Mouse (Mus musculus): ENCODE data around the gene Caln1. TPM values are rescaled to one million over a fixed set of nuclear protein-coding genes. Genes with fewer than 3 reads are reported as not detected.
A peak's percentile ranks its signal among the peaks of the same experiment; 100 is the strongest.

The Caln1 gene
- total RNA-seq, 2 experiments from 2014 or later = 116 to 124 TPM

DNA sequence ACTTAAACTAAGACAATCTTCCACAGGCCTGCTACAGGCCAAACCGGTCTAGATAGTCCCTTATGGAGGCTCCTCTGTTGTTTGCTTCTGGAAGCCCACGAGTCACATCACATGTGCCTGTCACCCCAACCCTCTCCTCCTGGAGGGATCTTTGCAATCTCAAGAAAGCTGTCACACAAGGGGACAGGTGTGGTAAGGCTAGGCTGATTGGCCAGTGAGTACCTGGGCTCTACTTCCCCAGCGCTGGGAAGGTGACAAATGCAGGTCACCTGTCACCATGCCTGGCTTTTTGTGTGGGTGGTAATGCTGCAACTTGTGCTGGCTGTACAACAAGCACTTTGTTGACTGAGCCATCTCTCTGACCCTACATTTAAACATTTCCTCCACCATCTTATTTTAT is 338.5 kb downstream of the Caln1 start:
- no peak for TF ChIP-seq CTCF (IDR thresholded peaks at IDR 0.05)
- Histone ChIP-seq H3K27ac (no peak overlapping the region), H3K4me3 (no peak overlapping the region)
- intact Hi-C loops (cut with DNase I) = no loop called here
- DNase-seq (ENCODE audit: extremely low spot score in 1 of 2, low spot score in 2 of 2) = no peak

- H3K27ac ChIP-seq = no peak overlapping the region
- DNase-seq (ENCODE audit: extremely low spot score in 1 of 2, low spot score in 2 of 2) = no peak
- TF ChIP-seq CTCF (IDR thresholded peaks at IDR 0.05) = no peak
- no peak overlapping the region for H3K4me3 ChIP-seq
- intact Hi-C loops (cut with DNase I) = no loop called here
Observed at GRCm38 (mm10) chr5:130708616-130709015, 339.4 kb downstream of the Caln1 start.

- intact Hi-C loops (cut with DNase I) = no loop called here
- Histone ChIP-seq H3K27ac (no peak overlapping the region), H3K4me3 (no peak overlapping the region)
- no peak for DNase-seq (ENCODE audit: extremely low spot score in 1 of 2, low spot score in 2 of 2)
- TF ChIP-seq CTCF (IDR thresholded peaks at IDR 0.05) = no peak
Observed at GRCm38 (mm10) chr5:130711643-130712042, 342.4 kb downstream of the Caln1 start.

- no peak for DNase-seq (ENCODE audit: extremely low spot score in 1 of 2, low spot score in 2 of 2)
- no peak overlapping the region for H3K27ac ChIP-seq
- TF ChIP-seq CTCF (IDR thresholded peaks at IDR 0.05) = no peak
- no peak overlapping the region for H3K4me3 ChIP-seq
- intact Hi-C loops (cut with DNase I) = no loop called here
Observed at GRCm38 (mm10) chr5:130712281-130712680, 343.0 kb downstream of the Caln1 start.

- intact Hi-C loops (cut with DNase I) = no loop called here
- no peak for DNase-seq (ENCODE audit: extremely low spot score in 1 of 2, low spot score in 2 of 2)
- H3K27ac ChIP-seq = no peak overlapping the region
- no peak overlapping the region for H3K4me3 ChIP-seq
- no peak for TF ChIP-seq CTCF (IDR thresholded peaks at IDR 0.05)
Observed at GRCm38 (mm10) chr5:130715181-130715580, 345.9 kb downstream of the Caln1 start.

DNA sequence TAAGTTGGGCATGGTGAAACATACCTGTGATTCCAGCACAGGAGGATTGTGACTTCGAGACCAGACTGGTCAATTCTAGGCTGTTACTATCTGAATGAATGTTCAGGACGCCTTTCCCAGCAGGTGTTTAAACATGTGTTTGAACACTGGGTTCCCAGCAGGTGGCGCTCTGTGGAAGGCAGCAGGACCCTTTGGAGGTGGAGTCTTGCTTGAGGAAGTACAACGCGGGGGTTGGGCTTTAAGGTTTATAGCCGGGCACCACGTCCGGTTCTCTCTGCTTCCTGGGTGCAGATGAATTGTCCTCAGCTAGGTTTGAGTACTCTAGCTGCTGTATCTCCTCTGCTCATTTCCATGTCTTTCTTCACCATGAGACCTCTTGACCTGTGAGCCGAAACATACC is 349.1 kb downstream of the Caln1 start:
- no peak for DNase-seq (ENCODE audit: extremely low spot score in 1 of 2, low spot score in 2 of 2)
- intact Hi-C loops (cut with DNase I) = no loop called here
- TF ChIP-seq CTCF (IDR thresholded peaks at IDR 0.05) = peak; percentile 21
- H3K4me3 ChIP-seq = no peak overlapping the region
- H3K27ac ChIP-seq = no peak overlapping the region

DNA sequence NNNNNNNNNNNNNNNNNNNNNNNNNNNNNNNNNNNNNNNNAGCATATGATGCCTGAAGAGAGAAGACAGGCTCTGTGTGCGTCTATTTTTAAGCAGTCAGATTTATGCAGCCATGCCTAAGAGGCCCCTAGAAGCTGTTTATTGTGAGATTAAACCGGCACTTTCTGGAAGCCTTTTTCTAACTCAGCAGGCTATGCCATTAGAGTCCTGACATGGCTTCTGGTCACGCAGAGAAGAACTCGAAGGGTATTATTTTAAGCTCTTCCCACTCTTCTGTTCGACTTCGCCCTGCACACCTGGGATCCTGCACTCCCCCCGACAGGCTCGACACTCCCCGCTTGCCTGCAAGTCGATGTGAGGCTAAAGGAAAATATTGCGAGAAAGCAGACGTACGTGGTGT is 372.9 kb downstream of the Caln1 start:
- TF ChIP-seq CTCF (IDR thresholded peaks at IDR 0.05) = no peak
- Histone ChIP-seq H3K4me3 (no peak overlapping the region), H3K27ac (no peak overlapping the region)
- intact Hi-C loops (cut with DNase I) = no loop called here
- no peak for DNase-seq (ENCODE audit: extremely low spot score in 1 of 2, low spot score in 2 of 2)

- no peak overlapping the region for H3K4me3 ChIP-seq
- intact Hi-C loops (cut with DNase I) = loop anchor here (5.0 kb wide), 1 partner anchor 95 kb away; no protein-coding TSS in a partner anchor
- no peak for DNase-seq (ENCODE audit: extremely low spot score in 1 of 2, low spot score in 2 of 2)
- no peak overlapping the region for H3K27ac ChIP-seq
- peak; percentile 46 for TF ChIP-seq CTCF (IDR thresholded peaks at IDR 0.05)
Observed at GRCm38 (mm10) chr5:130757517-130757916, 388.3 kb downstream of the Caln1 start.

DNA sequence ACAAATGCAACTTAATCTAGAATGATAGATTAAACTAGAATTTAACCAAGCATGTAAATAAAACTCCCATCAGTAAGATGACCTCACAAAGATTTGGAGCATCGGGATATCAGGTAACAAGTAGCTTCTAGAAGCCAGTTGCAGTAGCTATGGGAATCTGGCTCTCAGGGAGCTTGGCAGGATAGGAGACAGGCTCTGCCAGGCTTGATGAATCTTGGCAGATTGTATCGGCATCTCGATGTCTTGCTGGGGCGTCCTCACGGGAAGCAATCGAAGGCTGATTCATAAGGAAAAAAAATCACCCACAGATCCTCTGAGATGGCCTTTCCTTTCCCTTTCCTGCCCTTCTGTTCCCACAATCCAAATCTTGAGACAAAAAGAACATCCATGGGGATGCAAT is 396.5 kb downstream of the Caln1 start:
- TF ChIP-seq CTCF (IDR thresholded peaks at IDR 0.05) = no peak
- DNase-seq (ENCODE audit: extremely low spot score in 1 of 2, low spot score in 2 of 2) = no peak
- H3K4me3 ChIP-seq = no peak overlapping the region
- no peak overlapping the region for H3K27ac ChIP-seq
- intact Hi-C loops (cut with DNase I) = no loop called here

- DNase-seq (ENCODE audit: extremely low spot score in 1 of 2, low spot score in 2 of 2) = no peak
- TF ChIP-seq CTCF (IDR thresholded peaks at IDR 0.05) = no peak
- Histone ChIP-seq H3K4me3 (no peak overlapping the region), H3K27ac (no peak overlapping the region)
- intact Hi-C loops (cut with DNase I) = no loop called here
Observed at GRCm38 (mm10) chr5:130771061-130771741, 401.9 kb downstream of the Caln1 start.

DNA sequence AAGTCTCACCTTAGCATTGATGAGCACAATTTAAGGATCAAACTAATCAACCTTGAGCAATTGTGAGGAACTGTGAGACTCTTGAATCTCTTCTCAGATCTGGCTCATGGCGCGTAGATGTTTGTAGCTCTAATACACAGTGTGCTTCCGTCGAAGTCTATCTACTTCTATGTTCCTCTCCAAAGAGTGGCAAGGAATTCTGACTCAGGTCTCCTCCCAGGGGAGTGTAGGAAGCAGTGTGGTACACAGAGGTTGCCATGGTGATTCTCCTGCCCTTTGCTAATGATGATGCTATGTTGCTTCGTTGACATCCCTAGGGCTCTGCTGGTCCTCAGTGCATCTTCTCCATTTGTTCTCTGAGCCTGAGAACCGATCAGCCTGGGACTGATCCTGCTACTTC is 403.2 kb downstream of the Caln1 start:
- Histone ChIP-seq H3K27ac (no peak overlapping the region), H3K4me3 (no peak overlapping the region)
- intact Hi-C loops (cut with DNase I) = no loop called here
- DNase-seq (ENCODE audit: extremely low spot score in 1 of 2, low spot score in 2 of 2) = no peak
- no peak for TF ChIP-seq CTCF (IDR thresholded peaks at IDR 0.05)

DNA sequence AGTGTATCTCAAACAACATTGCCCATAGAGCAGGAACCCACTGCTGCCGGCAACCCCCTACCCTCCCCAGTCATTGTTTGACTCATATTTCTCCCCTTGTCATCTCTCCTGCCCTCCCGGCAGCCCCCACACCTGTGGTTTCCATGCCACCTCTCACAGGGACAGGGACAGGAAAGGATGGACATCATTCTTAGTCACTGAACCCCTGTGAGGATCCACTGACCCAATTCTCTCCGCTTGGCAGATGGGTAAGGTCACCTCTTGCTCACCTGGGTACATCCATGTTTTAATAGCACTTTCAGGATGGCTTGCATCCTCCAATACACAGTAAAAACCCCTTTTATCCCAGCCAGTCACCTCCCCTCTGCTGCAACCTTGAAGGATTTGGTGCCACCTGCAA is 405.7 kb downstream of the Caln1 start:
- intact Hi-C loops (cut with DNase I) = no loop called here
- H3K4me3 ChIP-seq = no peak overlapping the region
- DNase-seq (ENCODE audit: extremely low spot score in 1 of 2, low spot score in 2 of 2) = no peak
- no peak for TF ChIP-seq CTCF (IDR thresholded peaks at IDR 0.05)
- no peak overlapping the region for H3K27ac ChIP-seq

DNA sequence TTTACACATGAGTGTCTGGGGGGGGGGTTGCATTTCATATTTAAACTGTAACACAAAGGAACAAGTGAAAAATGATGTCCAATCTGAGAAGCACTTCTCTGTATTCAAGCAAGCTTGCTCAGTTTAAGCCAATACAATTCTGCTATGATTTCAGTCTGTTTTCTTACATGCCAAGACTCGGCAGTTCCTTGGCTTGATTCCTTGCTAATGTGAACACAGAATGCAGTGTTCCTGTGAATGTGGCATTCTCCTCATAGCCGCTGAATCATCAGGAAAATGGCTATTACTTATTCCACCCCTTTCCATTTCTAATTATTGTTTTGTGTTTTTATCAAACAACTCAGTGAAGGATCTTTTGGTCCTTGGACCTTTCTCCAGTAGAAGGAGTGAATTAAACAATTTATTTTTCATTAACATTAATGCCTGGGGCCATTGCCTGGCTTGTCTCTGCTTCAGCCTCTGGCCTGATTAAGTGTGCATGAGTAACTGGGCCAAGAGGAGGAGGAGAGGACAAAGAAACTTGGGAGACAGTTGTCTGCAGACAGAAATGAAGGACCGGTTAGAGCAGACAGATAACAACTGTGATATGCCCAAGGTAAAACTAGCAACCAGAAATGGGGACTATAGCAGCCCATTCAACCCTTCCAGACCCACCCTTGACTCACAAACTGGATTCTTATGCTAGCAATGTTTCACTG is 423.6 kb downstream of the Caln1 start:
- Histone ChIP-seq H3K27ac (peak overlapping the region; percentile 48), H3K4me3 (no peak overlapping the region)
- no peak for DNase-seq (ENCODE audit: extremely low spot score in 1 of 2, low spot score in 2 of 2)
- intact Hi-C loops (cut with DNase I) = loop anchor here (2.0 kb wide), 1 partner anchor 106 kb away; no protein-coding TSS in a partner anchor
- TF ChIP-seq CTCF (IDR thresholded peaks at IDR 0.05) = no peak
